Mouse (Mus musculus): ENCODE measurements at regions not wholly inside any gene's neighbourhood (a gene's known extent, or its start where the extent isn't known, plus 50 kb on each side); places are given as distances from the start of the nearest gene placed in this dataset.

GRCm38 (mm10) chr6:51289067-51289725, 143.3 kb upstream of the Nfe2l3 start:
- TF ChIP-seq POLR2A (IDR thresholded peaks at IDR 0.05; ENCODE audit: low read depth, low read length) (no peak), CTCF (IDR thresholded peaks at IDR 0.05; ENCODE audit: extremely low read depth, insufficient read length, insufficient replicate concordance, low read depth, low read length) (no peak)

All from small intestine, adult 2 months (tissue).